Mouse (Mus musculus): ENCODE measurements around the gene Erbb2.

GRCm38 (mm10) chr11:98374266-98374665 lies 38.0 kb upstream of the Erbb2 start:
- TF ChIP-seq CTCF (IDR thresholded peaks at IDR 0.05; ENCODE audit: extremely low read depth, insufficient read depth, low read length) = no peak
- TF ChIP-seq POLR2A (IDR thresholded peaks at IDR 0.05; ENCODE audit: extremely low read depth, insufficient read depth, low read length) = no peak
